Mouse (Mus musculus) neural tube, embryonic 15.5 days (tissue): Measurements from ENCODE around the gene Max. TPM values are rescaled to one million over a fixed set of nuclear protein-coding genes. Genes with fewer than 3 reads are reported as not detected.

Source experiments
- ATAC-seq: fragments of 200-750 bp; cut with Nextera tagmentation; 2 replicates; pipeline ENCODE4 v1.8.0; 2017; ENCODE audit warnings: mild to moderate bottlenecking, moderate TSS enrichment, moderate library complexity; ENCODE audit not compliant: low FRiP score
- H3K27ac ChIP-seq: fragments of 300-500 bp; sonication (generic); replicated peaks from 2 replicates; pipeline ENCODE4 v1.5.1; 2015; ENCODE audit warnings: mild to moderate bottlenecking, inconsistent platforms
- H3K27me3 ChIP-seq: fragments of 300-500 bp; sonication (generic); replicated peaks from 2 replicates; pipeline ENCODE4 v1.6.1; 2015; ENCODE audit warnings: inconsistent platforms
- H3K36me3 ChIP-seq: fragments of 300-500 bp; sonication (generic); 2 replicates; pipeline ENCODE4 v1.6.1; 2015; ENCODE audit warnings: inconsistent platforms
- H3K4me1 ChIP-seq: fragments of 300-500 bp; sonication (generic); 2 replicates; pipeline ENCODE4 v1.6.1; 2015; ENCODE audit warnings: inconsistent platforms
- H3K4me2 ChIP-seq: fragments of 300-500 bp; sonication (generic); 2 replicates; pipeline ENCODE4 v1.6.1; 2015; ENCODE audit warnings: inconsistent platforms, mild to moderate bottlenecking, moderate library complexity
- H3K4me3 ChIP-seq: fragments of 300-500 bp; sonication (generic); replicated peaks from 2 replicates; pipeline ENCODE4 v1.5.1; 2015; ENCODE audit warnings: mild to moderate bottlenecking, inconsistent platforms
- H3K9ac ChIP-seq: fragments of 300-500 bp; sonication (generic); replicated peaks from 2 replicates; pipeline ENCODE4 v1.6.1; 2015; ENCODE audit warnings: mild to moderate bottlenecking, inconsistent platforms
- H3K9me3 ChIP-seq: fragments of 300-500 bp; sonication (generic); replicated peaks from 2 replicates; pipeline ENCODE4 v1.6.1; 2016; ENCODE audit warnings: inconsistent platforms
- WGBS: fragments of 180-500 bp; shearing (Covaris S2); methylation state at CpG from one replicate; pipeline ENCODE4 v1.1.7; 2015; ENCODE audit warnings: mixed read lengths; 5-methylcytosine and 5-hydroxymethylcytosine counted together
- polyA plus RNA-seq: library from polyadenylated mRNA; unstranded; fragments of >200 nt; fragmentation: Nextera tagmentation; extraction: Ambion mirVana; gene quantifications from 2 replicates; pipeline ENCODE4 v1.2.1, GENCODE M21; 2015

Max gene
- polyA plus RNA-seq, 1 experiment from 2014 or later, result 25.7 TPM

DNA sequence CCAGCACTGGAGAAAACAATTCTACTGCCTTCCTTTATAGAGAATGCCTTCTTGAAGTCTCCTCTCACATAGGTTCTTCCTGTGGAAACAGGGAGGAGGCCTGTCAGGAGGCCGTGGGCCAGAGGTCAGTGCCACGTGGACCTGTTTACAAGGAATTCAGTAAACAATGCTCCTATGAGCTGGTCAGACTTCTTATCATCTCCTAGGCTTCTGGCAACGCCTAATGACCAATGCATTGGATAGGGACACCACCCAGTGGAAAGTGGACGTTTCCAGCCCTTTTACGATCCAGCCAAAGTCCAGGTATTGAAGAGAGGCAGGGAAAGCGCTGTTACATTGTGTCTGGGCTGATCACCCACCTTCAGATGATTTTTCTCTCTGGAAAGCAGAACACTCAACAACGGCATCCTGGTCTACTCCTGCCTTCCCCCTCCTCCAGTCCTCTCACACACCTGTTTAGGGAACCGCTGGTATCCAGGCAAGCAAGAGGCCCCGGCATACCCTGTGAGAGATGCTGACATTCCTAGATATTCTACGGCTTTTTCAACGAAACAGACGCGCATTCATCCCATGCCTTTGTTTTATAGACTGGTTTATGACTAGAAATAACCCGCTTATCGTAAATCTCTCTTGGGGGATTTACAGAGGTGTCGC lies 20.9 kb upstream of the Max start:
- Histone ChIP-seq H3K4me3 (no peak overlapping the region), H3K27ac (no peak overlapping the region), H3K4me2 (no peak overlapping the region), H3K4me1 (peaks cover 10% of the 10 kb centered on the region), H3K27me3 (no peaks in the 10 kb centered on the region), H3K9me3 (no peaks in the 10 kb centered on the region), H3K9ac (no peak overlapping the region), H3K36me3 (no peaks in the 10 kb centered on the region)
- 0 out of 2 replicates have a peak, but pooled peaks have one; percentile 45 for ATAC-seq
- 34% methylated on average over 16 of the region's 16 CpGs for WGBS

DNA sequence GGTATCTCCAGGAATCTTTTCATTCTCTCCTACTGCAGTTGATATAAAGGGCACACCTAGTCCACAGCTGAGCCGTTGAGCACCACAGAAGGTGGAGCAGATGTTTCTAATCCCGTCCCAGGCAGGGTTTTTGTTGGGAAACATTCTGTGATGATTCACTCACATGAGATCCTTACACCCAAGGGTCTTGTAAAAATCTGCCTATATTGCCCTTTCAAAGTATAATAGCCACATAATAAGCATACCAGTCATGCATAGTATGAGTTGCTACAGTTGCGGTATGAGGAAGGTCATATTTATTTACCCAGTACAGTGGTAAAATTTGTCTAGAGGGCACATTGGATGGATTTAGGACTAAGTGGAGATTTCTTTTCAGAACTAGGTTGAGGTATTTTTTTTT lies 17.5 kb upstream of the Max start:
- 43% methylated on average over 3 of the region's 3 CpGs for WGBS

DNA sequence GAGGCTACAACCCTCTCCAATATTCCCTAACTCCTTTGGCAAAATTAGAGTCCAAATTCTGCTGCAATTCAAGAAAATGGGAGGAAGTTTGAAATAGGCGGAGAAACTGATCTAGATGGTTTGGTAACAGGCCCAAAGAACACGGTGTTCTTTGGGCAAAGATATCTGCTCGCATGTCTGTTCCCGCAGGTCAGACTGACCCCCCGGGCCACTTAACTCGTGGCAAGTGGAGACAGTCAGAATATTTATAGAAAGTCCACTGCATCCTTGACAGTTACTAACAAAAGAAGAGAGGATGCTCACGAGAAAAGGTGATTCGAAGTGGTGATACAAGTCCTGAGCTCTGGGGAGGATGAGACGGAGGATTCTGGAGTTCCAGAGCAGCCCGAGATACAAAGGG lies 10.7 kb upstream of the Max start:
- H3K4me2 ChIP-seq, result no peak overlapping the region
- H3K9ac ChIP-seq, result no peak overlapping the region
- no peak overlapping the region for H3K4me3 ChIP-seq
- H3K36me3 ChIP-seq, result no peaks in the 10 kb centered on the region
- WGBS, result 90% methylated on average over 10 of the region's 10 CpGs
- H3K27me3 ChIP-seq, result no peaks in the 10 kb centered on the region
- H3K4me1 ChIP-seq, result no peaks in the 10 kb centered on the region
- ATAC-seq, result no peak
- no peaks in the 10 kb centered on the region for H3K9me3 ChIP-seq
- no peak overlapping the region for H3K27ac ChIP-seq

More for the DNA sequence above, 17.5 kb upstream of the Max start:
- Histone ChIP-seq H3K27me3 (no peaks in the 10 kb centered on the region), H3K27ac (no peak overlapping the region), H3K9ac (no peak overlapping the region), H3K4me1 (peaks cover 10% of the 10 kb centered on the region), H3K4me3 (no peak overlapping the region), H3K4me2 (no peak overlapping the region), H3K36me3 (no peaks in the 10 kb centered on the region), H3K9me3 (no peaks in the 10 kb centered on the region)
- no peak for ATAC-seq

DNA sequence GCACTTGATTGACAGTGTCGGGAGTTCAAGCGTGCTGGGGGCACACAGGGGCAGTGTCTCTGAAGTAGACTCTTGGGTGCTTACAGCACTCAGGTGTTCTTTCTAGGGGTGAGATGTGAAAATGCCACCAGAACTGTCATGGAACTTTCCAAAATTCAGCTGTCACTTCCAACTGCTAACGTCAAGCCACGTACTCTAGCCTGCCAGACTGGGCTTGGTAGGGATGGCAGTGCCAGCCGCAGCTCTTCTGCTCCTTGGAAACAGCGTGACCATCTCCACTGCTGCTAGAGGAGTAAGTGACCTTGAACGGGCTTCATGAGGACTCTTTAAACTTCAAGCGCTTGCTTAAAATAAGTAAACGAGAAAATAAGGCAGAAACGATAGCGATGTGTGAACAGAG lies 10.2 kb upstream of the Max start:
- Histone ChIP-seq H3K27ac (no peak overlapping the region), H3K4me1 (no peaks in the 10 kb centered on the region), H3K9me3 (no peaks in the 10 kb centered on the region), H3K27me3 (no peaks in the 10 kb centered on the region), H3K36me3 (no peaks in the 10 kb centered on the region), H3K4me3 (no peak overlapping the region), H3K9ac (no peak overlapping the region), H3K4me2 (no peak overlapping the region)
- no peak for ATAC-seq
- WGBS, result 93% methylated on average over 11 of the region's 11 CpGs

DNA sequence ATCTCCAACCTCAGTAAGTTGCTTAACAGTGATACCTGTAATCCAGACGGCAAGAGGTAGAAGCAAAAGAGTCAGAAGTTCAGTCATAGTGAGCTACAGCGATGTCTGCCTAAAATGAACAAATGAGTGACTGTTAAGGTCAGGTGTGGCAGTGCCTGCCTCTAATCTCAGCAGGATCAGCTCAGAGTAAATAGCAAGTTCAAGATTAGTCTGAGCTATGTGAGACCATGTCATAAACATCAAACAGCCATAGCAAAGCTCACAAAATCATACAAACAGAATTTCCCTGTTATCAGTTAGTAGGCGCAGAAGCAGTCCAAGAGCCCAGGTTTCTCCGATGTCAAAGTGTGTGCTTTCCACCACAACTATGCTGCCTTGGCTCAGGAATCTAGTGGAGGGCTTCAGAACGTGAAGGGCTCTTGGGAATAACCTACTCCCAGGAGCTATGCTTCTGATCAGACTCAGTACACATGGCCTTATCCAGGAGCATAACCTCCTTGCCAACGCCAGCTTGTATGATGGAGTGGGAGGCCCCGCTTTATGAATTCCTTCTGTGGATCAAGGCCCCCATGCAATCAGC lies 9.7 kb upstream of the Max start:
- no peak for ATAC-seq
- Histone ChIP-seq H3K36me3 (no peaks in the 10 kb centered on the region), H3K27ac (no peak overlapping the region), H3K27me3 (no peaks in the 10 kb centered on the region), H3K4me3 (no peak overlapping the region), H3K9ac (no peak overlapping the region), H3K9me3 (no peaks in the 10 kb centered on the region), H3K4me2 (no peak overlapping the region), H3K4me1 (no peaks in the 10 kb centered on the region)
- 92% methylated on average over 7 of the region's 7 CpGs for WGBS

DNA sequence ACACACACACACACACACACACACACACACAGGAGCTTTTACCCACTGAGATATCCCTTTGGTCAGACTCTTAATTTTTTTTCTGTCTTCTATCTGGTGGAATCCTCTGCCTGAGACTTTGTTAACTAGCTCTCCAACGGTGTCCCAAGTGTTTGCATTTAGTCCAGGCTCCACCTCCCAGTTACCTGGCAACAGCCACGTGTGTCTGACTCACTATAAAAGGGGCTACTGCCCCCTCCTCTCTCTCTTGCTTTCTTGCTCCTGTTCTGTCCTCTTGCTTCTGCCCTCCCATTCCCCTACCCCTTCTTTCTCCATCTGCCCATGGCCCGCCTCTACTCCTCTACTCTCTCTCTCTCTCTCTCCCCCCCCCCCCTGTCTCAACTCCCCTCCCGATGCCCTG lies 3.9 kb upstream of the Max start:
- Histone ChIP-seq H3K27ac (no peak overlapping the region), H3K4me2 (no peak overlapping the region), H3K9ac (no peak overlapping the region), H3K27me3 (no peaks in the 10 kb centered on the region), H3K9me3 (no peaks in the 10 kb centered on the region), H3K4me3 (no peak overlapping the region), H3K36me3 (no peaks in the 10 kb centered on the region), H3K4me1 (peaks cover 10% of the 10 kb centered on the region)
- ATAC-seq, result no peak
- WGBS, result 4% methylated on average over 3 of the region's 4 CpGs

DNA sequence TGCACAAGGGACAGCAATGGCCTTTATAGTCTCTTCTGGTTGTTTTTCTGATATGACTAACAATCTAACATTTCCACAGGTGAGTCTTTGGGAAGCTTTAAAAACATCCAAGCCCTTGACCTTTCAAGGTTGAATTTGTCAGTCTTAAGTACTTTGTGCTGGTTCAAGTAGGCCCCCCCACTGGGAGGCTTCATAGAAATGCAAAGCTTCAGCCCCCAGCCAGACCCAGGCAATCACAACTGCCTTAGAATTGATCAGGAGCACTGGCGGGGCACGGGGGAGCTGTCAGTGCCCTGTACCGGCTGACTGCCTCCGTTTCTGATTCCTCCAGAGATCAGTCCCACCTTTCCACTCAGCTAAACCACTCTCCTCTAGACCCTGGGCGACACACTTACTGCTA lies 3.1 kb upstream of the Max start:
- Histone ChIP-seq H3K4me2 (no peak overlapping the region), H3K9ac (no peak overlapping the region), H3K9me3 (no peaks in the 10 kb centered on the region), H3K36me3 (peaks cover 2% of the 10 kb centered on the region; the same call in 1 of the 2 replicates), H3K27me3 (no peaks in the 10 kb centered on the region), H3K4me3 (no peak overlapping the region), H3K4me1 (peaks cover 17% of the 10 kb centered on the region), H3K27ac (no peak overlapping the region)
- no peak for ATAC-seq
- WGBS, result 26% methylated on average over 5 of the region's 5 CpGs

GRCm38 (mm10) chr12:76961052-76961931 lies 709 bp downstream of the Max start:
- Histone ChIP-seq H3K4me3 (peak overlapping the region; percentile 75), H3K9me3 (no peaks in the 10 kb centered on the region), H3K9ac (peak overlapping the region; percentile 80), H3K4me2 (peak overlapping the region; percentile 89), H3K27ac (peak overlapping the region; percentile 85), H3K4me1 (peaks cover 35% of the 10 kb centered on the region), H3K27me3 (no peaks in the 10 kb centered on the region), H3K36me3 (peaks cover 20% of the 10 kb centered on the region)
- peak; percentile 30; the same call in 1 of the 2 replicates for ATAC-seq
- WGBS, result 9% methylated on average over 32 of the region's 45 CpGs

- H3K27me3 ChIP-seq, result no peaks in the 10 kb centered on the region
- no peaks in the 10 kb centered on the region for H3K9me3 ChIP-seq
- H3K4me2 ChIP-seq, result no peak overlapping the region
- ATAC-seq, result no peak
- H3K36me3 ChIP-seq, result peaks cover 43% of the 10 kb centered on the region
- no peak overlapping the region for H3K27ac ChIP-seq
- peaks cover 63% of the 10 kb centered on the region for H3K4me1 ChIP-seq
- no peak overlapping the region for H3K4me3 ChIP-seq
- WGBS, result 83% methylated on average over 5 of the region's 5 CpGs
- H3K9ac ChIP-seq, result no peak overlapping the region
Measured at GRCm38 (mm10) chr12:76957688-76958087, 4.3 kb downstream of the Max start.

GRCm38 (mm10) chr12:76954698-76955423 lies 7.1 kb downstream of the Max start:
- Histone ChIP-seq H3K36me3 (peaks cover 65% of the 10 kb centered on the region), H3K27me3 (no peaks in the 10 kb centered on the region), H3K27ac (peak overlapping the region; percentile 66), H3K9ac (no peak overlapping the region), H3K9me3 (no peaks in the 10 kb centered on the region), H3K4me1 (peaks cover 47% of the 10 kb centered on the region), H3K4me2 (peak overlapping the region; percentile 23; the same call in 1 of the 2 replicates), H3K4me3 (no peak overlapping the region)
- WGBS, result 55% methylated on average over 10 of the region's 10 CpGs
- peak; percentile 84 for ATAC-seq

DNA sequence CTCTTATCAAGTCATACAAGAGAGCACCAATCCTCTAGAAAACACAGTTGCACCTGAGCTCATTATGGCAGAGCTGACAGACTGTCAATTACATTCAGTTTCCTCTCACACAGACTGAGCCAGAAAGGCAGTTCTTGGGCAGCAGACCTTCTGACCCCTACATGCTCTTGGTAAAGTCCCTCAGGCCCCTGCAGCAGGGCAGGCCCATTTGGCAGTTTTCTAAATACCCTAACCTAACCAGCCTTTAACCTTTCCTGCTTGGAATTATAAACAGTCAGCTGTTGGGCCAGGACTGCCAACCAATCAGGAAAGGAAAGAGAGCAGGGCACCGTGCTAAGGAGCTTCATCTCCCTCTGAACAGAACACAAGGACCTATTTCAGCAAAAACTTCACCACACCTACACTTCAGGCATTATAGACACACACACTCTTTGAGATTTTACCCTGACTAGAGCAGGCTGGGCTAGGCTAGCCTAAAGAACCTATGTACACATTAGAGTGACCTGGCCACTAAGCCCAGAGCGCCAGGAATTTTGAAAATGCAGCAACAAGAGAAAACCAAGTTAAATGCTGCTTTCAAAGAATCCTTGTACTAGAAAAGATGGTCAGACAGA lies 8.1 kb downstream of the Max start:
- WGBS, result 81% methylated on average over 2 of the region's 2 CpGs
- no peak for ATAC-seq

More for the DNA sequence above, 8.1 kb downstream of the Max start:
- Histone ChIP-seq H3K4me2 (no peak overlapping the region), H3K27me3 (no peaks in the 10 kb centered on the region), H3K27ac (no peak overlapping the region), H3K36me3 (peaks cover 67% of the 10 kb centered on the region), H3K9ac (no peak overlapping the region), H3K4me3 (no peak overlapping the region), H3K4me1 (peaks cover 42% of the 10 kb centered on the region), H3K9me3 (no peaks in the 10 kb centered on the region)
